Mouse (Mus musculus) brain, embryonic 18.5 days (tissue): ENCODE results near the gene Shcbp1l.
"Not testable (repeated sequence)": the region's sequence is repeated elsewhere in the genome, so short reads cannot be mapped to it uniquely, and the experiment has no call there.

Experiments
- DNase-seq: peaks from one replicate; pipeline ENCODE4 v3.0.0-alpha.2; 2012; ENCODE audit warnings: low read depth, low spot score

Gene Shcbp1l

DNA sequence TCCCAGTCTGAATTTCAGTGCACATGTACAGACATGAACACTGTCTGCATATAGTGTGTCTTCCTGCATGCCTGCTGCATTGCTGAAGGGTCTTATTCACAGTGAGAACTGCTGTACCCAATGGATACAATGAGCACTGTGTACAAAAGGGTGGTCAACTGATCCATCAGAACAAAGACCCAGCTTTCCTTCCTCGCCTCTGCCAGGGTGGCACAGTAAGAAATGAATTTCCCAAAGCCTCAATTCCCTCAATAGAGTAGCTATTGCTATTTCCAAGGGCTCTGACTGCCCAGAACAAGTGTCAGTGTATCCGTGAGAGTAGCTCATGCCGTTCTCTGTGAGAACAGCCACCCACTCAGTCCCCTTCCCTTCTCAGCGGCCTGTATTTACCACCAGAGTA, 7.2 kb upstream of the Shcbp1l start:
- not testable (repeated sequence) for DNase-seq

DNA sequence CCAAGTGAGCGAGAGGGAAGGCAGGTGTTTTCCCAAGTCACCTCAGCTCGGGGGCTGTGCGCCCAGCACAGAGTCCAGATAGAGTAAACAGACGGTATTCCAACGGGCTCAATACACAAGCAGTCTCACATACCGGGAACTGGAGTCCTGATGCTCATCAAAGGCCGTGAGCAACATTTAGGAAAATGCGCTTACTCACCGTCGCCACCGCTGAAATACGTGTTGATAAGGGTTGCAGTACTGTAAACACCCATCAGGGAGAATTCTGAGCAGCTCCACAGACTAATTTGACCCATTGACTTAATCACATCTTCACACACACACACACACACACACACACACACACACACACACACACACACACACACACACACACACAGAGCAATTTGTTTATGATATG, 691 bp upstream of the Shcbp1l start:
- no peak for DNase-seq

DNA sequence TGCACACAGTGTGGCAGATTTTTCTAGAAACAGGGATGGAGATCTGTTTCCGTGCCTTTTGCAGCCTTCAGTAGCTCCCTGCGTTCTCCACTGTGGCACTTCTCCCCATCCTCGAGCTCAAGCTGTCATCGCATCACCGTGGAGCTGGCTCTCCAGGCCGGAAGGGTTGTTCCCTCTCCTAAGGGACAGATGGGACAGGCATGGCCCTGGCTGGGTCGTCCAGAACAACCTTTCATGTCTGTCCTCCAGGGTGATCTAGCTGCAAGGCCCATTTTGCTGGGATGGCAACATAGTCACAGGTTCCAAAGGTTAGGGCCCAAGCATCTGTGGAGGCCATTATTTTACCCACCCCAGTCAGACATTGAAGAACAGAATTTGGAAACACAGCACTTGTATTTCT, 6.2 kb downstream of the Shcbp1l start:
- DNase-seq = no peak

DNA sequence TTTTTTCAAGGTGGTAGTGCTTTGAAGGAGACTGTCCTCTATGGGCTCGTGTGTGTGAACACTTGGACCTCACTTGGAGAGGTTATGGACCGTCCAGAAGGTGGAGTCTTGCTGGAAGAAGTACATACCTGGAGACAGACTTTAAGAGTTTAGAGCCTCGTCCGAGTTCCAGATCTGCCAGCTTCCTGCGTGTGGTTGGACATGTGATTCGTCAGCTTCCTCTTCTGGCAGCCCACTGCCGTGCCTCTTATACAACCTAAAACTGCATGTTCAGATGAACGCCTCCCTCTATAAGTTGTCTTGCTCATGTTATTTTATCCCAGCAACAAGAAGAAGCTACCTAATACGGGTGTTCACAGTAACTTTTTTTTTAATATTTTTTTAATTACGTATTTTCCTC, 6.7 kb downstream of the Shcbp1l start:
- DNase-seq = no peak

DNA sequence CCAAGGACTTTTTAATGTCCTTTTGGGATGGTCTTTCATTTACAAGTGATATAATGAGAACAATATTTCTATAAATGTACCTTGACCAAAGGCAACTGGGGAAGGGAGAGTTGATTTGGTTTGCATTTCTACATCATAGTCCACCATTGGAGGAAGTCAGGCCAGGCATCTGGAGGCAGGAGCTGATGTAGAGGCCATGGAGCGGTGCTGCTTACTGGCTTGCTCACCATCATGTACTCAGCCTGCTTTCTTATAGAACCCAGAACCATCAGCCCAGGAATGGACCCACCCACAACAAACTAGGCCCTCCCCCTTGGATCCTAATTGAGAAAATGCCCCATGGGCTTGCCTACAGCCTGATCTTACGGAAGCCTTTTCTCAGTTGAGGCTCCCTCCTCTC, 7.4 kb downstream of the Shcbp1l start:
- DNase-seq = no peak

DNA sequence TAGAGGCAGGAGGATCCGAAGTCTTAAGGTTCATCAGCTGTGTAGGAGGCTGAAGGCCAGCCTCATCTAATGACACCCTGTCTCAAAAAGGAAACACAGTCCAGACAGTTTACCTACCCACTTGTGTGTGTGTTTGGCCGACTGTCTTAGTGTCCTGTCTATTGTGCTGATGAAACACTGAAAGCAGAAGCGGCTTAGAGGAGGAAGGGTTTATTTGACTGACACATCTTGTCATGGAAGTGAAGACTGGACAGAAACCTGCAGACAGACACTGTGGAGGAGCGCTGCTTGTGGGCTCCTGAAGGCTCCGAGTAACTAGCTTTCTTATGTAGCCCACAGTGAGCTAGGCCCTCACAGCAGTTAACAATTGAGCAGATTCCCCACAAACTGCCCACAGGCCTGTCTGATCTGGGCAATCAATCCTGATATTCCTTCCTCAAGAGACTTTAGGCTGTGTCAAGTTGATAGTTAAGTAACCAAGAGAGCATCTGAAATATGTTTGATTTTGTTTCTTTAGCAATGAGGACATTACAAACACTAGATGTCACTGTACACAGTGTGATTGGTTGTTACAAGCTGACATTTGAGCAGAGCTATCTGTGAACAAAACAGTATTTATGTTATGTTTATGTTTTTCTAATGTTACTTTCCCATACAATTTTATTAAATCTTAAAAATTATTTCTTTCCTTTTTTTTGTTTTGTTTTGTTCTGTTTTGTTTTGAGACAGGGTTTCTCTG, 9.1 kb downstream of the Shcbp1l start:
- no peak for DNase-seq

DNA sequence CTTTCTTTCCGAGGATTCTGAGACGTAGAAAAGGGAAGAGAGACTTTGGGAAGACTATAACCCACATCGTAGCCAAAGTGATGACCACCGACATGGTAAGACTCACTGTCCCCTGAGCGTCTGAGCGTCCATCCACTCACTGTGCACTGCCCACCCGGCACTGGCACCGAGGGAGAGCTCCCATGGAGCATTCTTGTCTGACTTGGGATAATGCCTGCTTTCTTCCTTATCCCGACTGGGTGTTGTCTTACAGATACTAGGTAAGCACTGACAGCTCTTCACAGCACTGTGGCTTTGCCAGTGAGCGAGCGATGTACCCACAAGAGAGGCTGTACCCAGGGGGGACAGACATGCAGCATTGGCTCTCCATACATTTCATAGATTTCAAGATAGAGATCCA, 12.6 kb downstream of the Shcbp1l start:
- DNase-seq = no peak

DNA sequence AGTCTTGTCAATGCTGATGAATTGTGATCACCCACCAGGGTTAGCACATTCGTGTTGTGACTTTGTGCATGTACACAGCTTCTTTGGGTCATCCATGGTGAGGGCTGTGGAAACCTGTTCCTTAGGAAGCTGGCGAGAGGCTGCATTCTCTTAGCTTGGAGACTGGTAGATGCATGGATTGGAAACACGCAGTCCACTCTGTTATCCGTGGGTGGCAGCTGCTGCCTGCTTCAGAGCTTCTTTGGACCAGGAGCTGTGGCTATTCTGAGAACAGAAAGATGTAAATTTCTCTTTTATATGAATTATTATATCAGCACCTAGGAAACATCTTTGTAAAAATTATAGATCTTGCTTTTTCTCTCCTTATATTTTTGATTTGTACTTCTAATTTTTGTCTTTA, 15.8 kb downstream of the Shcbp1l start:
- DNase-seq = no peak

GRCm38 (mm10) chr1:153441656-153442055, 16.7 kb downstream of the Shcbp1l start:
- no peak for DNase-seq

- no peak for DNase-seq
Measured at GRCm38 (mm10) chr1:153443019-153443418, 18.1 kb downstream of the Shcbp1l start.

DNA sequence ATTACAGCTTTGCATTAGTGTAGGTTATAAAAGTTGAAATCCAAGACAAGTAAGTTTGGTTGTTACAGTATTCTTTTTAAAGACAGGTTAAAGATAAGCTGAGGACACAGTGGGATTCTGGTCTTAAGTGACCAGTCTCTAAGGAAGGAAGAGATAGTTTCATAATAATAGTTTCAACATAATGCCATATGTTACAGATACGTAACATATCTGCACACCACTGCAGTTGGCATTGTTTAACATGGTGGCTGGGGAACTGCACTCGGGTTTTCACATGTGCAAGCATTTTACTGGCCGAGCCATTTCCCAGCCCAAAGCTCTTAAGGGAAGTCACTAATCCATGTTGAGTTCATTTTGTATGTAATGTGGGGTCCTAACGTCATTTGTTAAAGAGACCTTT, 18.7 kb downstream of the Shcbp1l start:
- DNase-seq = no peak

DNA sequence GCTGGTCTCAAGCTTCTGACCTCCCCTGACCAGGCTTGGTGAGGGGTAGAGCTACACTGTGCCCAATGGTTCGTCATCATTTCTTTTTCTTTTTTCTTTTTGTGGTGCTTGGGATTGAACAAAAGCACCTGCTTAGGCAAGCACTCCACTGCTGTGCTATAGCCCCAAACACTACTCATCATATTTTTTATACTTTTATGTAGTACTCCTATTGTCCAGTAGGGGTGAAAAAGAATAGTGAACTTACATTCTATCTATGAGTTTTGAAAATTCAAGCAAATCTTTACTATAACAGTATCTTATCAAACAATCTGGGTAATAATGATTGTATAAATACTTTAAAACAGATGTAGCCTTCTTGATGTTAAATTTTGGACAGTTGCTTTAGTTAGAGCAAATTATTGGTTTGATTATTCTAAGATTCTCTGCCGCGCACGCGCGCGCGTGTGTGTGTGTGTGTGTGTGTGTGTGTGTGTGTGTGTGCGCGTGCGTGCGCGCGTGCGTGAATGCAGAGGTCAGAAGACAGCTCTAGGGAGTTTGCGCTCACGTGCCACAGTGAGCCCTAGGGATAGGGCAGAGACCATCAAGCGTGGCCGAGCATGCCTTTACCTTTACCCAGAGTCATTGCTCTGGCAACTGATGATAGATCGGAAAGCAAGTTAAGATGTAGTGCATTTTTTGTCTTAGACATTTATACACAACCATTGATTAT, 21.3 kb downstream of the Shcbp1l start:
- no peak for DNase-seq

DNA sequence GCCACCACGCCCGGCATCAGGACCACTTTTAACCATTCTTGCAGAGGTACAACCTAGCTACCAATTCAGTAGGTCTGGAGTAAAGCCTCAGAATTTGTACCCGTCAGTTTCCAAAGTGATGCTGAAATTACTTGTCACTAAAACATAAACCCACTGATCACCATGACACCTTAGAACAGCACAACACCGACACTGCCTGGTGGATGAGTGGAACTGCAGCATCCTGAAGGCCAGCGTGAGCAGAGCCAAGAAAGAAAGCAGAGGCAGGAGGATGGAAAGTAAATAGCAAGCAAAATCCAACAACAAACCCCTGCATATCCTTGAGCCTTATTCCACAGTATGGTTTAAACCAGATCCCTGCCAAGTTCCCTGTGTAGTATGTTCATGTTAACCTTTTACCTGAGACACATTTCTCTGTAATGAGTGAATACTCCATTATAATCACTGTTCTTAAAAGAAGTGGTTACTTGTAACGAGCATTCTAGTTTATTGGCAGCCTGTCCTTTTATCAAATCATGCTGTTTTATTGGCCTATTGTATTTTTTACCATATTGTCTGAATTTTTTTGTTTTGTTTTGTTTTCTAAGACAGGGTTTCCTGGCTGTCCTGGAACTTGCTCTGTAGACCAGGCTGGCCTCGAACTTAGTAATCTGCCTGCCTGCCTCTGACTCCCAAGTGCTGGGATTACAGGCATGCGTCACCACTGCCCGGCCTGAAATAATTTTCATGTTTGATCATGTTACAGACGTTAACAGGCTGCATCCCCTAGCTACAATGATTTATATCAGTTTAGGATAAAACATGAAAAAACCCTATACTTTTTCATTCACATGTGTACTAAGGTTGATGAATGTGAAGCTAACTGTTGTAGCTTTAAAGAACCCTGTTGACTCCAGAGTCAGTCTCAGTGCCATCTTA, 26.5 kb downstream of the Shcbp1l start:
- DNase-seq = no peak

DNA sequence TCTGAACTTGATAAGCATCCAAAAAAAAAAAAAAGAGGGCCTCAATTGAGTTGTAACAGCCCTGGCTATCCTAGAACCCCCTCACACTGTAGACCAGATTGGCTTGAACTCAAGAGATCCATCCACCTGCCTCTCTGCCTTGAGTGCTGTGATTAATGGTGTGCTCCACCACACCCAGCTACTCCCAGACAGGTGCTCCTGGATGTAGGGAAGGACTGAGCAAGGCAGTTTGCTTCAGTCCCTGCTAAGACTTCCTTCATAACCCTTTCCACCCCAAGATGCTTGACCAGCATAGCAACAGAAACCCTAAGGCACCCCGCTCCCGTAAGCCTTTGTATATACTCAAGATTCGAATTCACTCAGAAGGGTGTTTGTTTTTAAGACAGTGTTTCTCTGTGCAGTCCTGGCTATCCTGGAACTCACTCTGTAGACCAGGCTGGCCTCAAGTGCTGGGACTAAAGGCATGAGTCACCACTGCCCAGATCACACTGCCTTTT, 28.2 kb downstream of the Shcbp1l start:
- no peak for DNase-seq

DNA sequence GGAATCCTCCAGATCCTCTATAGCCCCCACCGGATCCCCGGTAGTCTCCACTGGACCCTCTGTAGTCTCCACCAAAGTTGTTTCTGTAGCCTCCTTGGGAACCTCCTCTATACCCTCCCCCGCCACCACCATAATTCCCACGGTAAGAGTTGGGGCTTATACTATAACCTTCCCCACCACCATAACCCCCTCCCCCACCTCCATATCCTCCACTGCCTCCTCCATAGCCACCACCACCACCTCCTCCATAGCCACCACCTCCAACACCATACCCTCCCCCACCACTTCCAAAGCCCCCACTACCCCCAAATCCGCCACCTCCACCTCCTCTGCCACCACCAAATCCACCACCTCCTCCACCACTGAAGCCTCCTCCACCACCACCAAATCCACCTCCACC, 31.2 kb downstream of the Shcbp1l start:
- no peak for DNase-seq

GRCm38 (mm10) chr1:153461796-153462195, 36.8 kb downstream of the Shcbp1l start:
- no peak for DNase-seq

- no peak for DNase-seq
Measured at GRCm38 (mm10) chr1:153479296-153479695, 54.3 kb downstream of the Shcbp1l start.

GRCm38 (mm10) chr1:153480386-153481024, 55.5 kb downstream of the Shcbp1l start:
- DNase-seq = no peak

DNA sequence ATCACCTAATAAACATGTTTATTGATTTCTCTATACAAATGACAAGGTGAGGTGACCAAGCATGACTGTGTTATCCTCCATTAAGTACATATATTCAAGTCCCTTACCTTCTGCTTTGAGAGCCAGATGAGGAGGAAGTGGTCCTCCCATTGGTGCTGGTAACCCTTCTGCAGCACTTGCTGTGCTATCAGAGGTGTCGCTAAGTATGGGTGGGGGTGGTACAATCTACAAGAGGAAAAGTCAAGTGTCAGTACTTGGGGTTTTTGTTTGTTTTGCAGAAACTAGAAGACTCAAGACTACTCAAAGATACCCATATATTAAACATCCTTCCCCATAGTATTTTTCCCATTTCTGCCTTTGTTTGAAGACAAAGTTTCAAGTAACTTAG, 56.1 kb downstream of the Shcbp1l start:
- no peak for DNase-seq

DNA sequence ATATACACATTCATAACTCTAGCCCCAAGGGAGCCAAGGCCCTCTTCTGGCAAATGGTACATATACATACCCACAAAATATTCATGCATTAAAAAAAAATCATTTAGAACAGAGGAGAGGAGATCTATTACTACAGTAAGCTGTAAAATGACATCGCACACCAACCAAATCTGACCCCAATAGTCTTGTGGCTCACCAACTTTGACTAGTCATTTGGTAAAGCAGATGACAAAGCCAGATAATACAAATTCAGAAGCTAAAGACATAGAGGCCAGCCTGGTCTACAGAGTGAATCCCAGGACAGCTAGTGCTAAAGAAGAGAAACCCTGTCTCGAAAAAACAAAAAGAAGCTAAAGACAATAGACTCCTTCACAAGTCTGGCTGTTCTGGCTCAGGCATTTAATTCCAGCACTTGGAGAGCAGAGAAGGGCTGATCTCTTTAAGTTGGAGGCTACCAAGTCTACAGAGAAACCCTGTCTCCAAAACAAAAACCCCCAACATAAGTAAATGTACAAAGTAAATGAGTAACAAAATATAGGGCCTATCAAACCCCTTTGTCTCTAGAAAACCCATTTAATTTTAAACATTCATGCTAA, 60.3 kb downstream of the Shcbp1l start:
- DNase-seq = no peak

DNA sequence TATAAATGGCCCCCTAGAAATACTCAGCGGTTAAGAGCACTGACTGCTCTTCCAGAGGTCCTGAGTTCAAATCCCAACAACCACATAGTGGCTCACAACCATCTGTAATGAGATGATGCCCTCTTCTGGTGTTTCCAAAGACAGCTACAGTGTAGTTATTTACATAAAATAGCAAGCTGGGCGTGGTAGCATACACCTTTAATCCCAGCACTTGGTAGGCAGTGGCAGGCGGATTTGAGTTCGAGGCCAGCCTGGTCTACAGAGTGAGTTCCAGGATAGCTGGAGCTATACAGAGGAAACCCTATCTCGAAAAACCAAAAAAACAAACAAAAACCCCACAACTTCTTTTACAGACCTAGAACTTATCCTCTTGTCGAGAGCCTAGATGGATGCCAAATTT, 61.2 kb downstream of the Shcbp1l start:
- DNase-seq = not testable (repeated sequence)
